Mouse (Mus musculus): ENCODE results near the gene Nek1.

DNA sequence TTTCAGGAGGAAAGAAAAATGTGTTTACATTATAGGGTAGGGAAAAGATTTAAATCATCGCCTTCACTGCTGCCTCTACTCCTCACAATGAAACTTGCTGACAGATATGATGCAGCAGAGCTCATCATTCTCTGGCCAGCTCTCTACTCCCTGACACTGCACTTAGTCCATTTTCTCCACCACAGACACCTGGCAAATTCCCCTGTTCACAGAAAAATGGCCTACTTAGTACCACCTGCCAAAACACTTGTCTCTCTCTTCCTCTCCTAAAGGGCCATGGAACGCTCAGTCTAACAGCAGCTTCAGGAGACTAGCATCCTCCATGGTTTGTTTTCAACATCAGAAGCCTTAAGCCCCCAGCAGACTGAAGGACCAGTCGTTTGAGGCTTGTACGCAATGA is 41.7 kb upstream of the Nek1 start:
- TF ChIP-seq CTCF (IDR thresholded peaks at IDR 0.05; ENCODE audit: low read depth) (no peak), EP300 (IDR thresholded peaks at IDR 0.05; ENCODE audit: low read depth) (no peak)
